Mouse (Mus musculus) spleen, adult 2 months (tissue): ENCODE data around the gene Pfn3.

ENCODE experiments used
- CTCF ChIP-seq: fragments of 200-500 bp; IDR thresholded peaks from 2 replicates; pipeline ENCODE4 v1.5.1; 2011; ENCODE audit warnings: mild to moderate bottlenecking, inconsistent platforms; ENCODE audit not compliant: insufficient read depth, insufficient read length, insufficient replicate concordance; ENCODE audit errors: extremely low read depth
- POLR2A ChIP-seq: fragments of 200-500 bp; IDR thresholded peaks from 2 replicates; pipeline ENCODE4 v1.6.1; 2011; ENCODE audit warnings: low read depth, low read length, inconsistent platforms

DNA sequence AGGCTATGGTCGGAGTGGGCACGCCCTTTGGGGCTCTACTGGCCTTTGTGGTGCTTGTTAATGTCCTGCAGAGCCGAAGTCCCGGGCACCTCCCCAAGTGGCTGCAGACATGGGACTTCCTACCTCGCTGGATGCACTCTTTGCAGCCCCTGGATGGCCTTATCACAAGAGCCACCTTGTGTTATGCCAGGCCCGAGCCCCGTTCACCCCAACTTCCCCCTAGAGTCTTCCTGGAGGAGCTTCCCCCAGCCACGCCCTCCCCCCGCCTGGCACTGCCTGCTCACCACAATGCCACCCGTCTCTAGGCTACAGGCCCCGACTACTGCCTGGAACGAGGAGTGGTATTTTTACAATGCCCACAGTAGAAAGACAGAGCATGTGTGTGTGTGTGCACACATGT, 1.7 kb downstream of the Pfn3 start:
- no peak for TF ChIP-seq CTCF
- no peak for TF ChIP-seq POLR2A
